Mouse (Mus musculus) right cerebral cortex, postnatal 25 days (tissue): ENCODE data around the gene Golph3.
"Not testable (repeated sequence)": the region's sequence is repeated elsewhere in the genome, so short reads cannot be mapped to it uniquely, and the experiment has no call there.

Experiments used
- DNase-seq: peaks from one replicate; pipeline ENCODE4 v3.0.0; 2022

Gene Golph3

DNA sequence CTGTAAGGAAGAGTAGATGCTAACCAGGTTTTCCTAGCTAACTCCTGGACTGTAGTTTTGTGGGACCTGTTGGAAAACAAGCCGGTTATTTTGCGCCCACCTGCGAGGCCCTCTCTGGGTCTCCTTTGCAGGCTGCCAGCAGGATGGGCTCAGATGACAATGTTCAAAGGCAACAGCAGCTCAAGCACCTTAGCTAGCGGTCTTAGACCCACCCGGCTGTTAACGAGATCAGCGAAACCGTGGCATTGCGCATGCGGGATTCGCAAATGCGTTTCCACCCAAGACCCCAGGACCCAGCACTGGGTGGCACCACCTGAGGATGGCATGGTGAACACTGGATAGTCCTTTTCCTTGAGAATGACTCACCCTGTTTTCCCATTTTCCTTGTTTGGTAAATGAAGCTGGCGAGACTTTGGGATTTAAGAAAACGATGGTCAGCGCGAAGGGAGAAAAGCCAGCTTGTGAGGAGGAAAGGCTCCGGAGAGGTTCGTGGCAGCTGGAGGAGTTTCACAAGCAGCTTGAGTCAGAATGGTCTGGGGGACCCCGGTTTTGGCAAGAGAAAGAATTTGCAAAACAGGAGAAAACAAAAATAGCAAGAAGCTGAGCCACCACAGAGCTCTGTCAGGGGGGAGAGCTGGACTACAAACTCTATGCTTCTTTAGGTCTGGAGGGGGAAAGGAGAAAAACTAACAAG lies 39.4 kb downstream of the Golph3 start:
- DNase-seq: no peak

DNA sequence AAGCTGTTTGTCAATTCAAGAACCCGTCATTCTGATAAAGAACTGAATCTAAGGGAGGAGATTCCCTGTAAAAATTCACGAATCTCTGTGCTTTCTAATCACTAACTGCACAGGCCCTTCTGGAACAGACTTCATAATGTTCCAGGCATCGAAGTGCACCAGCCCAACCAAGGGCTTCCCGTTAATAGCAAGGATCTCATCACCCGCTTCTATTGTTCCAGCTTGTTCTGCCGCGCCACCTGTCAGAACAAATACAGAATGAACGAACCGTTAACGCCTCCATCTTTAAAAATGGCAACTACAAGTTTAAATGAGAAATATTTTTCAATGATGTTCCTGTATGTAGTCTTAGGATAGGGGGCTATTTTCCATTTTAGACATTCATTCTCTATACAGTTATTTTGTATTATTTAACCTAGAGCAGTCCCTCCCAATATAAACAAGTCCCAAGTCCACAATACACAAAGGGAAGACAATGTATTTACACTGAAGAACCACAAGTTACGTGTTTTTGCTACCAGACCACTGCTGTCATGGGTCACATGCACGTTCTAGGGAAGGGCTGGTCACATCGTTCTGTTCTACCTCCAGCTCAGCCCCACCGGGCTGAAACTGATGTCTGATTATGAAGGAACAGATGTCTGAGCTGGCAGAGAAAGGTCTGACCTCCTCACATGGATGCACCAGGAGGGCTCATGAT lies 40.9 kb downstream of the Golph3 start:
- no peak for DNase-seq

DNA sequence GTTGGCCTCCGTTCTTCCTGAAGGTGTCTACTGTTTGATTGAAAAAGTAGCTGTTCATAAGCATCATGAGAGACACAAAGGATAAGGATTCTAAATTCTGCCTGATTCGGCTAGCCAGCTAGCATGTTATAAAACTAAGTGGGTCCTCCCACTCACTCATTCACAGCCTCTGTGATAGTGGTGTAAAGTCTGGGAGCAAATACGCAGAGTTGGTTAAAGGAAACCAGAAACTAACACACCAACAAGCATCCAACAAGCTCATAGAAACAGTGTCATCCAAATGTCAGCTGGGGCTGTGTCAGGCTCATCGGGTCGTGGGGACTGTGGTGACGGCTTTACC lies 41.4 kb downstream of the Golph3 start:
- DNase-seq: no peak

GRCm38 (mm10) chr15:12364096-12364495 lies 42.8 kb downstream of the Golph3 start:
- no peak for DNase-seq

DNA sequence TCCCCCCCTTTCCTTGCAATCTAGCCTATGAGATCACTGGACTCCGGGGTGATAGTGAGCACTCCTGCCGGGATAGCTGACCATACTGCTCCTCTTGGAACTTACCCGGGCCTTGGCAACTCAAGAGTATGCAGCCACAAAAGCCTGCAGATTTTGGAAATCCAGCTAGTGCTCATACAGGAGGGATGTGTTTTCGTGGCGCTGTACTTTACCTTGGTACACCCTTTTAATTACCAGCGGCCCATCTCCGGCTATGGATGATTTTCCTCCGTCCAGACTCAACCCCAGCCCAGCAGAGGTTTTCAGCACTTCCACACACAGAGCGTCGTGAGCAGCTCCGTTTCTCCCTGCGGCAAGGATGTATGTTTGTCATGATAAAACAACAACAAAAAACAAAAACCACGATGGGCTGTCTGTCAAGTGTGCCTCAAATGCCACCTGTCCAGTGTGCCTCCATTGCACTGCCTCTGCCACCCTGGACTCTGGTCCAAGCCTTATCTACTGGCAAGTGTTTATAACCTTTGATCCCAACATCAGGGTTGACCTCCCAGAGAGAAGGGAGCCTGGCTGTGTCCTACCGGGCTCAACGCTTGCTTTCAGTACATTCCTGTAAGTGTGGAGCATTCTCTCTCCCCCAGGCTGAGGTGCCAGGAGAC lies 44.3 kb downstream of the Golph3 start:
- DNase-seq: no peak

- peak; percentile 63 for DNase-seq
These were observed 44.8 kb downstream of the Golph3 start for GRCm38 (mm10) chr15:12366072-12366469.

GRCm38 (mm10) chr15:12366580-12367305 lies 45.5 kb downstream of the Golph3 start:
- not testable (repeated sequence) for DNase-seq

DNA sequence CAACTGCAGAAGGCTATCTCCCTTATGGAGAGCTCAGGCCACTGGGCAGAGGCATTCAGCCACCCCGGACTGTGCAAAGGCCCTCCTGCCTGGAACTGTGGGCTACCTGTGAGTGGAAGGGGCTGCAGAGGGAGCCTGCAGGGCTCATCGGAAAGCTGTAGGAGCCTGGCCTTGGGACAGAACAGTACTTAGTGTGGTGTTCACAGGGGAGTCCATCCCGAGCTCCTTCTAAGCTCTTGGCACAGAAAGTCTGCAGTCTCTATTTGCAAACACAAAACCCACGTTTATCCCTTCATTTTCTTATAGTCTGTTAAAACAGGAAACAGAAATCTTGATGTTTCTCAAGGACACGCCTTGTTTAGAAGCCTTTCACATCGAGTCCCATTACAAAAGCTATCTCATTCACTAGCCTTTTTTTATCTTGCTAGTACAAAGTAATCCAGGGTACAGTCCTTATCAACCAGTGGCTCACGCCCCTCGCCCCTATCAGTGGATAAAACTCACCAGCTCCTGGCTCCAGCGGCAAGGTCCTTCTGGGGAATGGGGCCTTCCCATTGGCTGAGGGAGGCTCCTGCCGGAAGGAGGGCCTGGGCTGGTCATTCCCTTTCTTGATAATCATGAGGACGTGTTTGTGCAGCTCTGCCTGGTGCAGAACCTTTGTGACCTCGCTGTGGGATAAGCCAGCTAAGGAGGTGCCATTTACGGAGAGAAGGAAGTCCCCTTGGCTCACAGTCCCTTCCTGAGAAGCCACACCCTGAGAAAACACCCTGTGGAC lies 46.2 kb downstream of the Golph3 start:
- no peak for DNase-seq

DNA sequence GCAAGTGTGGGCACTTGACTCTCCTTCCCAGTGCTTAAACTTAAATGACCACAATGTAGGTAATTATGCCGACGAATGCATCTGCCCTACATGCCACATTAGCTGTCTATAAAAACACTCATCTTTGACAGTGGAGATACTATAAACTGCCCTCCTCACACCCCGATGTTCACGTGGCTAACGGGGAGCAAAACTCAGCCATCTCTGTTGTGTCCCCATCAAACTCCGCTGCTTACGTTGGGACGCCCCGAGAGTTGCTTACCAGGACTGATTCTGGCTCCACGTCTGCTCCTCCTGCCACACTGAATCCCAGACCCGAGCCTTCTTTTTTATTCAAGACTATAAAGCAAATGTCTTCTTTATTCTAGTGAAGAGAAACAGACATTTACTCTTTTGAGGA lies 47.1 kb downstream of the Golph3 start:
- no peak for DNase-seq

DNA sequence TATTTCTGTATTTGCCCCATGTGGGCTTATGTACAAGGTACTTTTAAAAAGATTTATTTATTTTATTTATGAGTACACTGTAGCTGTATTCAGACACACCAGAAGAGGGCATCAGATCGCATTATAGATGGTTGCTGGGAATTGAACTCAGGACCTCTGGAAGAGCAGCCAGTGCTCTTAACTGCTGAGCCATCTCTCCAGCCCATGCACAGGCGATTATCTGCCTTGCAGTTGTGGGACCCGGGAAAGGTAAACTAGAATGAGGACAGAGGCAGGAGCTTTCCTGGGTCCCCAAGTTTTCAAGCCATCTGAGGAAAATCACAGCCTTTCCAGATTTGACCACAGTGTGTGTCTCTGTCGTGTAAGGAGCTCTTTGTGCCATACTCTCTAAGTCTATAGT lies 47.6 kb downstream of the Golph3 start:
- no peak for DNase-seq

GRCm38 (mm10) chr15:12370096-12370495 lies 48.8 kb downstream of the Golph3 start:
- no peak for DNase-seq

DNA sequence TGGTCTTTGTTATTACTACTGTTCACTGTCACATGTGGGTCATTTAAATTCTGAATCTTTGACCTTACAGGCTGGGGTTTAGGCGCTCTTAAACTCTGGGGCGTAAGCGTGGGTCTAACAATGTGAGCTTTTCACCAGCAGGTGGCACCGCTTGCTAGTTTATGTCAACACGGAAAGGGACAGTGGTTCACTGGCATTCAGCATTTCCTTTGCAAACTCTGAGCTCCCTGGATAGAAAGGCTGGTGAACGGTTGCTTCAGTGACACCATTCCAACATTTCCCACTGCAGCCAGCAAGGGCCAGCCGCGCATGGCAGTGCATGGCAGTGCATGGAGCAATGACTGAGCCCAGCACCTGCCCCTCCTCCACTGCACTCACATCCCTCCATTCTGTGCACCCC lies 49.9 kb downstream of the Golph3 start:
- peak; percentile 54 for DNase-seq

DNA sequence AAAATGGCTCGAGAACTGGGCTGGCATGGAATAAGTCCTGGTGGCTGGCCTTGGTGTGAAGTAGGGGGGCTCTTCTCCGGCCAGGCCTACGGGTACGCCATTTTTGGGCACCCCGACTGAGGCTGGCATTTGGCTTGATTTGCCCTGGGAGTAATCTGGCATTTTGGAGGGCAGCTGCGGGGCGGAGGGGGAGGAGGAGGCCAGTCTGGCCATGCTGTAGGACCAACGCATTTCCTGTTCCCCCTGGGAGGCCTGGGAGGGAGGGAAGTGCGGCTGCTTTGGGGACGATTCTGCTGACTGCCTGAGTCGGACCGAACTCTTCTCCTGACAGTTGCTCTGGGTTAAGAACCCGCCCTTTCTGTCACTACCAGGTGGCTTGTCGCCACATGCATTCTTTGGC lies 52.2 kb downstream of the Golph3 start:
- DNase-seq: no peak

- DNase-seq: no peak
These were observed 52.7 kb downstream of the Golph3 start for GRCm38 (mm10) chr15:12373918-12374317.

- DNase-seq: no peak
These were observed 53.7 kb downstream of the Golph3 start for GRCm38 (mm10) chr15:12374916-12375315.

GRCm38 (mm10) chr15:12375641-12376311 lies 54.5 kb downstream of the Golph3 start:
- DNase-seq: peak; percentile 55

DNA sequence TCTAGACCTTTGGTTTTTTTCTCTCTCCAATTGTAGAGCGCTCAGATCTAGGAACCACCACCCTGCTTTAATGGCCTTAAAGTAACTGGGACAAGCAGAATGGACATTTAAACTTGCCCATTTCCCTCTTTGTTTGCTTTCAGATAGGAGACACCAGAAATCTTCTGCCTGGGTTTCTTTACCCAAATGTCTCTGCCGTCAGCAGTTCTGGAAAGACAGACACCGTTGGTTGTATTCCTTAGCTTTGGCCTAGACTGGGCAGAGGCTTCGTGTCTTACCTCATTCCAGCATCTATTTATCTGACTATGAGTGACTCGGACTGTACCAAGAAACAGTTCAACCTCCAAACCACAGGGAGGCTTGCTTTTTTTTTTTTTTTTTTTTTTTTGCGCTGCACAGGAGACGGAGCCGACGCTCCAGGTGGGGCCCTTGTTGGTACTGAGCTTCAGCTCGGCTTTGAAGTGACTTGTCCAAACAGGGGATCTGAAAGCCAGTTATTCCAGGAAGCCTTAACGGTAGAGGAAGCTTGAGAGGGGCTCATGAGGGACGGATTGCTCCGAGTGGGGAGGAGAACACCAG lies 55.3 kb downstream of the Golph3 start:
- DNase-seq: no peak

- no peak for DNase-seq
These were observed 56.5 kb downstream of the Golph3 start for GRCm38 (mm10) chr15:12377800-12378199.

DNA sequence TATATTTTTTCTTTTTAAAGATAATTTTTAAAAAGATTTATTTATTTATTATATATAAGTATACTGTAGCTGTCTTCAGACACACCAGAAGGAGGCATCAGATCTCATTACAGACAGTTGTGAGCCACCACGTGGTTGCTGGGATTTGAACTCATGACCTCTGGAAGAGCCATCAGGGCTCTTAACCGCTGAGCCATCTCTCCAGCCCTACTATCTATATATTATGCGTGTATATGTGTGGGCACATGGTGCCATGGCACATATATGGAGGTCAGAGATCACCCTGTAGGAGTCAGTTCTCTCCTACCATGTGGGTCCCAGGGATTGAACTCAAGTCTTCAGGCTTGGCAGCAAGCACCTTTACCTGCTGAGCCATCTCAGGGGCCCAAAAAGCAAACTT lies 58.8 kb downstream of the Golph3 start:
- no peak for DNase-seq

GRCm38 (mm10) chr15:12380548-12380947 lies 59.3 kb downstream of the Golph3 start:
- DNase-seq: no peak

- DNase-seq: no peak
These were observed 63.4 kb downstream of the Golph3 start for GRCm38 (mm10) chr15:12384679-12385078.
